Mouse (Mus musculus): ENCODE data around the gene Ino80d. TPM values are rescaled to one million over a fixed set of nuclear protein-coding genes. Genes with fewer than 3 reads are reported as not detected.

The Ino80d gene
- polyA plus RNA-seq, 1 experiment from 2014 or later = 9.5 TPM

DNA sequence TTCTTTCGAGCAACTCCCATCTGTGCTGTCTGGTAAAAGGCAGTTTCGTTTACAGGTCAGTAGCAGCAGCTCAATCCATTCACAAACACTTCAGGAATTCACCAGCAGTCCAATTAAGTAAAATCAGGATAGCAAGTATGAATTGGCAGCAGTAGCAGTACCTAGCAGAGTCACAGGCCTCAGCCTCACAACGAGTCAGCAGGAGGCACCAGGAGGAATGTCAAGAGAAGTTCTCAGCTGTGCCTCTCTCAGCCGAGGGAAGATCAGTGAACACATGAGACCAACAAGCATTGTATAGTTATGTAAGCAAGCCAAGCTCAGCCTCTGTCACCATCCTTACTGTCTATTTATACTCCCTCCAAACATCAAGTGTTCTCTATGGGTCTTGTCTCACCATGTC lies 15.6 kb downstream of the Ino80d start:
- ATAC-seq (ENCODE audit: low read depth) = no peak
- no peak overlapping the region for H3K4me3 ChIP-seq
- H3K36me3 ChIP-seq = peaks cover 70% of the 10 kb centered on the region
- H3K9me3 ChIP-seq = no peaks in the 10 kb centered on the region
- no peak overlapping the region for H3K9ac ChIP-seq
- no peak overlapping the region for H3K27ac ChIP-seq (replicated peaks)
- H3K4me2 ChIP-seq = no peak overlapping the region
- H3K27me3 ChIP-seq = no peaks in the 10 kb centered on the region
- WGBS = 91% methylated on average over 4 of the region's 4 CpGs
- H3K4me1 ChIP-seq (replicated peaks) = no peaks in the 10 kb centered on the region

DNA sequence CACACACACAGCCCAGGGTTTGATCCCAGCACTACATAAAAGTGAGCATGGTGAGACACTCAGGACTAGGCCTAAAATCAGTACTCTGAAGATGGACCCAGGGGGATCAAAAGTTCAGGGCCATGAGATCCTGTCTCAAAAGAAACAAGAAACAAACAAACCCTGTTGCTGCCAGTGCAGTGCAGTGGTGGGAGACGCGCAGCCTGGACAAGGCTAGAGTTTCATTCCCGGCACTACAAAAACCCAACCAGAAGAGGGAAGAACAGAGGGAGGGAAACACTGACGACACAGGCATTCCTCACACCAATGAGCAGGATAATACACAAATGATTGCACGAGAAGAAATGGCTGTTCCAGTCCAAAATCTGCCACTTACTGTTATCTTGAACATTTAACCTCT lies 18.4 kb downstream of the Ino80d start:
- Histone ChIP-seq H3K36me3 (peaks cover 70% of the 10 kb centered on the region), H3K27me3 (no peaks in the 10 kb centered on the region), H3K4me2 (no peak overlapping the region), H3K27ac (replicated peaks) (no peak overlapping the region), H3K4me1 (replicated peaks) (no peaks in the 10 kb centered on the region), H3K9ac (no peak overlapping the region), H3K4me3 (no peak overlapping the region), H3K9me3 (no peaks in the 10 kb centered on the region)
- ATAC-seq (ENCODE audit: low read depth) = no peak
- 88% methylated on average over 5 of the region's 5 CpGs for WGBS

DNA sequence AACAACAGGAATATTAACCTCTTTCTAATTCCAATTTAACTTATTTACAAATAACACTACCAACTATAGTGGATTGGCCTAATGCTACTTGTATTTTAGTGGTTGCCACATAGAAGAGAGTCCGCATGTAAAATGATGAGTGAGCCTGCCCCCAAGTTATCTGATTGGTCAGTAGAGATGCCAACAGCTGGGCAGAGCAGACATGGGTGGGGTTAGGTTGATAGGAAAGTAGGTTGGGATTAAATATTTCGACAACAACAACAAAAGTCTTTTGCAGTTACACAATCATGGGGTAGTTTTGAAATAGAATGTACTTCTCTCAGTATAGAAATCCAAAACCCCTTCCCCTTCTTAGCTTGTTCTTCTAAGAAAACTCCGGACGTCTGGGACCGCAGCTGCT lies 24.7 kb downstream of the Ino80d start:
- no peak overlapping the region for H3K27ac ChIP-seq (replicated peaks)
- H3K36me3 ChIP-seq = peaks cover 78% of the 10 kb centered on the region
- H3K27me3 ChIP-seq = no peaks in the 10 kb centered on the region
- H3K4me2 ChIP-seq = no peak overlapping the region
- no peak overlapping the region for H3K4me3 ChIP-seq
- H3K9ac ChIP-seq = no peak overlapping the region
- no peaks in the 10 kb centered on the region for H3K9me3 ChIP-seq
- 91% methylated on average over 5 of the region's 5 CpGs for WGBS
- ATAC-seq (ENCODE audit: low read depth) = no peak
- H3K4me1 ChIP-seq (replicated peaks) = no peaks in the 10 kb centered on the region

DNA sequence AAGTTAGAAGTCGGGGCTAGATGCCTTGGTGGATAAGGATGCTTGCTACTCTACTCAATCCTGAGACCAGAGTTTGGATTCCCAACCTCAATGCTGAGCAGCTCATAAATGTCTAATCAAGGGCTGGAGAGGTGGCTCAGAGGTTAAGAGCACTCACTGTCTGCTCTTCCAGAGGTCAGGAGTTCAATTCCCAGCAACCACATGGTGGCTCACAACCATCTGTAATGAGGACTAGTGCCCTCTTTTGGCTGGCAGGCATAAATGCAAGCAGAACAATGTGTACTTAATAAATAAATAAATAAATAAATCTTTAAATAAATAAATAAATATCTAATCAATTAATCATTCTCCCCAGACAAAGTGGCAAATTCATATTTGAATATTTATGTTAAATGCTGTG lies 25.9 kb downstream of the Ino80d start:
- H3K27me3 ChIP-seq = no peaks in the 10 kb centered on the region
- H3K9ac ChIP-seq = no peak overlapping the region
- ATAC-seq (ENCODE audit: low read depth) = no peak
- H3K36me3 ChIP-seq = peaks cover 79% of the 10 kb centered on the region
- WGBS = 100% methylated on average over 1 of the region's 1 CpGs
- H3K4me1 ChIP-seq (replicated peaks) = no peaks in the 10 kb centered on the region
- H3K27ac ChIP-seq (replicated peaks) = no peak overlapping the region
- H3K4me3 ChIP-seq = no peak overlapping the region
- no peaks in the 10 kb centered on the region for H3K9me3 ChIP-seq
- no peak overlapping the region for H3K4me2 ChIP-seq

DNA sequence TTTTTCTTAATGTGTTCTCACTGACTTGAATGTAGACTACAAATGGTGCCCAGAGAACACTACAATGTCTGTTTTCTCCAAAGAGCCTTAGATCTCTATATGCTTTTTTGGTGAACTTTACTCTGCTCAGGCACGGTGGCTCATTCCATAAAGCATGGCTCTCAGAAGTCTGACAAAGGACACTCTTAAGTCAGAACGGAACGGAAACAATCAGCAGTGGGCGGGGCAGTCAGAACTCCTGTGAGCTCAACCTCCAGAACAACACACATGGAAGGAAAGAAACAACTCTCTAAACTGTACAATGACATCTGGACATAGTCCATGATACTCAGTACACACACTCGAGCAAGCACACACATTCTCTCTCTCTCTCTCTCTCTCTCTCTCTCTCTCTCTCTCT lies 34.2 kb downstream of the Ino80d start:
- no peak overlapping the region for H3K4me2 ChIP-seq
- H3K36me3 ChIP-seq = peaks cover 59% of the 10 kb centered on the region
- no peaks in the 10 kb centered on the region for H3K4me1 ChIP-seq (replicated peaks)
- H3K9ac ChIP-seq = no peak overlapping the region
- no peak for ATAC-seq (ENCODE audit: low read depth)
- H3K9me3 ChIP-seq = no peaks in the 10 kb centered on the region
- 68% methylated on average over 5 of the region's 5 CpGs for WGBS
- H3K27me3 ChIP-seq = no peaks in the 10 kb centered on the region
- no peak overlapping the region for H3K4me3 ChIP-seq
- no peak overlapping the region for H3K27ac ChIP-seq (replicated peaks)

DNA sequence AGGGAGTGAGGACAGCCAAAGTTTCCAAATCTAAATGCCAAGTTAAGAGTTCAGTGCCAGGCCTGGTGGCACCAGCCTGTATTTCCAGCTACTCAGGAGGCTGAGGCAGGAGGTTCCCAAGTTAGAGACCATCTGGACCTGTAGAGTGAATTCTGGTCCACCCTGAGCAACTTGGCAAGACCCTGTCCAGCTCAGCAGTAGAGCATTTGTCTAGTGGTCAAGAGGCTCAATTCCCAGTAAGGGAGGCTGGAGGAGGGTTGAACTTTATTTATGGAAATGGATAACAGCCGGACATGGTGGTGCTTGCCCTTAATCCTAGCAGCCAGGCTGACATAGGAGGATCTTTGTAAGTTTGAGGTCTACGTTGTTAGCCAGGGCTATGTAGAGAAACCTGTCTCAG lies 38.1 kb downstream of the Ino80d start:
- Histone ChIP-seq H3K9me3 (no peaks in the 10 kb centered on the region), H3K4me1 (replicated peaks) (no peaks in the 10 kb centered on the region), H3K4me2 (no peak overlapping the region), H3K27ac (replicated peaks) (no peak overlapping the region), H3K9ac (no peak overlapping the region), H3K27me3 (no peaks in the 10 kb centered on the region), H3K4me3 (no peak overlapping the region), H3K36me3 (peaks cover 79% of the 10 kb centered on the region)
- no peak for ATAC-seq (ENCODE audit: low read depth)
- 97% methylated on average over 2 of the region's 2 CpGs for WGBS

DNA sequence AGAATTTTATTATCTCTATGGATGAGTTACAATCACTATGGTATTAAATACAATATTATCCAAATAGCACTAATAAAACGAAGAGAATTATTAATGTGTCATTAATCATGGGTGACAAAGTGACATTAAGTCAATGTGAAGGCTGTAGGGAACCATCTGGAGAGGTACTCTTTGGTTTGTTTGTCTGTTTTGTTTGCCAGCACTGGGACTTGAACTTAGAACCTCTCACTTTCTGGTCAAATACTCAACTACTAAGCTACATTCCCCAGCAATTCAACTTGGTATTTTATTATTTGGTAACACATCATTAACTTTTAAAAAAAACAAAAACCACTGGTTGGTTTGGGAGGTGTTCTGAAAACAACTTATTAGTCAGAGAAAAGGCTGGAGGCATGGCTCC lies 43.1 kb downstream of the Ino80d start:
- Histone ChIP-seq H3K9ac (no peak overlapping the region), H3K4me1 (replicated peaks) (no peaks in the 10 kb centered on the region), H3K4me2 (no peak overlapping the region), H3K27me3 (no peaks in the 10 kb centered on the region), H3K27ac (replicated peaks) (no peak overlapping the region), H3K36me3 (peaks cover 86% of the 10 kb centered on the region), H3K9me3 (no peaks in the 10 kb centered on the region), H3K4me3 (no peak overlapping the region)
- ATAC-seq (ENCODE audit: low read depth) = no peak
- WGBS = 86% methylated on average over 1 of the region's 1 CpGs

GRCm38 (mm10) chr1:63058361-63058760 lies 56.1 kb downstream of the Ino80d start:
- H3K27me3 ChIP-seq = no peaks in the 10 kb centered on the region
- no peak overlapping the region for H3K4me3 ChIP-seq
- H3K27ac ChIP-seq (replicated peaks) = no peak overlapping the region
- 90% methylated on average over 12 of the region's 12 CpGs for WGBS
- no peak overlapping the region for H3K4me2 ChIP-seq
- no peaks in the 10 kb centered on the region for H3K4me1 ChIP-seq (replicated peaks)
- ATAC-seq (ENCODE audit: low read depth) = no peak
- peaks cover 70% of the 10 kb centered on the region for H3K36me3 ChIP-seq
- H3K9ac ChIP-seq = no peak overlapping the region
- H3K9me3 ChIP-seq = no peaks in the 10 kb centered on the region

DNA sequence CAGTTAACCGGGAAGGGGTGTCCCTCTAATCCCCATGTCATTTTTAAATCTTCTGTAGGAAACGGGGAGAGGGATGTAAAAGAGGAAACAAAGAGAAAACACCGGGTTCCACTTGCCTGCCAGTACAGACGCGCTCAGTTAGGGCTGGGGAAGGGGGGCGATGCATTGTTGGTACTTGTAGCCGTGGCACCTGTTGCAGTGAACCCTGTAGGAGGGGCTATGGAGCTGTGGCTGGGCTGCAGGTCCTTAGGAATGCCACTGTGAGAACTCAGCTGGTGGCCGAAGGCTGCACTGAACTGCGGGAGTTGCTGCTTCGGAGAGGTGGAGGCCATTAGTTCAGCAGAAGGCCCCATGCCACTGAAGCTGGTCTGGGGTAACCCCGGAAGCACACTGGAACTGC lies 56.6 kb downstream of the Ino80d start:
- Histone ChIP-seq H3K9me3 (no peaks in the 10 kb centered on the region), H3K27me3 (no peaks in the 10 kb centered on the region), H3K4me3 (no peak overlapping the region), H3K9ac (no peak overlapping the region), H3K27ac (replicated peaks) (no peak overlapping the region), H3K4me2 (no peak overlapping the region), H3K4me1 (replicated peaks) (no peaks in the 10 kb centered on the region), H3K36me3 (peaks cover 65% of the 10 kb centered on the region)
- 87% methylated on average over 11 of the region's 11 CpGs for WGBS
- no peak for ATAC-seq (ENCODE audit: low read depth)

- H3K9me3 ChIP-seq = no peaks in the 10 kb centered on the region
- no peak overlapping the region for H3K4me2 ChIP-seq
- no peak for ATAC-seq (ENCODE audit: low read depth)
- WGBS = 81% methylated on average over 3 of the region's 3 CpGs
- no peak overlapping the region for H3K27ac ChIP-seq (replicated peaks)
- no peak overlapping the region for H3K9ac ChIP-seq
- H3K27me3 ChIP-seq = no peaks in the 10 kb centered on the region
- peaks cover 61% of the 10 kb centered on the region for H3K36me3 ChIP-seq
- no peaks in the 10 kb centered on the region for H3K4me1 ChIP-seq (replicated peaks)
- H3K4me3 ChIP-seq = no peak overlapping the region
Observed at GRCm38 (mm10) chr1:63057318-63057717, 57.1 kb downstream of the Ino80d start.

DNA sequence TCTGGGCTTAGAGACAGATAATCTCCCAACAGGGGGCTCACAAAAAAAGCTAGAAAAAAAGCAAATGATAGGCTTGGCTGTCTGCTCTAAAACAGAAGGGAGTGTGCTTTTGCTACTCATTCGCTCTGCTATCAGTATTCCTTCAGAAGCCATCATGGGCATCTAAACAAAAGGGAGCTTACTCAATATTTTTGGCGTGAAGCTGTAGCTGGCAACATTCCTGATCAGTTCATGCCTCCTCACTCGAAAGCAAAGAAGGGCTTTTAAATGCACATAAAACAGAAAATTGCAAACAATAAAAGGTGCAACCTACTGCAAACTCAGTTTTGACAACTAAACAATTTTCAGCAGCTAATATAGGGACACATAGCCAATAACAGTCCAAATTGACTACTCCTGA lies 59.1 kb downstream of the Ino80d start:
- Histone ChIP-seq H3K36me3 (peaks cover 45% of the 10 kb centered on the region), H3K9me3 (no peaks in the 10 kb centered on the region), H3K4me2 (no peak overlapping the region), H3K9ac (no peak overlapping the region), H3K4me3 (no peak overlapping the region), H3K27me3 (no peaks in the 10 kb centered on the region), H3K27ac (replicated peaks) (no peak overlapping the region), H3K4me1 (replicated peaks) (peaks cover 8% of the 10 kb centered on the region; the same call in 1 of the 2 replicates)
- WGBS = 80% methylated on average over 3 of the region's 3 CpGs
- no peak for ATAC-seq (ENCODE audit: low read depth)

GRCm38 (mm10) chr1:63050866-63051265 lies 63.6 kb downstream of the Ino80d start:
- H3K9ac ChIP-seq = no peak overlapping the region
- peaks cover 18% of the 10 kb centered on the region for H3K4me1 ChIP-seq (replicated peaks)

DNA sequence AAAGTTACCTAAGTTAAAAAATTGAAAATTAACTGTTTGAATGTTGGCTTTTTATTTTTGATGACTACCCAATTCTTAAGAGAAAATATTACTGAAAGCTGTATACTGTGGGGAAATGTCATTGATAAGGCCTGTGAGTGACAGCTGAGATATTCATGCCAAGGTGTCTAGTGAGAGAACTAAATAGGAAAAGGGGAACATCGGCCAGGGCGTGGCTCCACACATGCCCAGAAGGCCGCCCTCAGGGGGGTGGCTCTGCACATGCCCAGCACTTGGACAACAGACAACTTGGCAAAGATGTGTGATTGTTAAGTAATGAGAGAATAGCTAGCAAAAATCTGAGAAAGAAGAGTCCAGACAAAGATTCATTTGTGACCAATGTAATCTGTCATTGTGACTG lies 64.5 kb downstream of the Ino80d start:
- peaks cover 18% of the 10 kb centered on the region for H3K4me1 ChIP-seq (replicated peaks)
- 97% methylated on average over 3 of the region's 3 CpGs for WGBS
- no peak overlapping the region for H3K27ac ChIP-seq (replicated peaks)
- no peak overlapping the region for H3K4me3 ChIP-seq
- no peaks in the 10 kb centered on the region for H3K9me3 ChIP-seq
- H3K4me2 ChIP-seq = no peak overlapping the region
- H3K27me3 ChIP-seq = no peaks in the 10 kb centered on the region
- no peak overlapping the region for H3K9ac ChIP-seq
- no peak for ATAC-seq (ENCODE audit: low read depth)
- peaks cover 4% of the 10 kb centered on the region; the same call in 1 of the 2 replicates for H3K36me3 ChIP-seq

More at GRCm38 (mm10) chr1:63050866-63051265, 63.6 kb downstream of the Ino80d start:
- Histone ChIP-seq H3K36me3 (peaks cover 11% of the 10 kb centered on the region; the same call in 1 of the 2 replicates), H3K4me2 (no peak overlapping the region), H3K9me3 (no peaks in the 10 kb centered on the region), H3K27ac (replicated peaks) (no peak overlapping the region), H3K4me3 (no peak overlapping the region), H3K27me3 (no peaks in the 10 kb centered on the region)
- ATAC-seq (ENCODE audit: low read depth) = no peak
- WGBS = 89% methylated on average over 8 of the region's 8 CpGs

Measured in neural tube, embryonic 13.5 days (tissue).